Mouse (Mus musculus): ENCODE data around the gene Slc7a7.

GRCm38 (mm10) chr14:54417623-54418081, at the start of gene Slc7a7:
- TF ChIP-seq POLR2A (IDR thresholded peaks at IDR 0.05; ENCODE audit: control insufficient read depth in 1 of 2, insufficient read depth in 1 of 2, low read depth in 1 of 2, low read length in 2 of 2, poor library complexity in 1 of 2) (peak; percentile 78 to 82; a peak in 3 of 4 replicates), HCFC1 (IDR thresholded peaks at IDR 0.05; ENCODE audit: low read depth, low read length) (peak; percentile 68)
